Mouse (Mus musculus): ENCODE results near the gene Ogg1.
A peak's percentile ranks its signal among the peaks of the same experiment; 100 is the strongest.

Ogg1 gene

DNA sequence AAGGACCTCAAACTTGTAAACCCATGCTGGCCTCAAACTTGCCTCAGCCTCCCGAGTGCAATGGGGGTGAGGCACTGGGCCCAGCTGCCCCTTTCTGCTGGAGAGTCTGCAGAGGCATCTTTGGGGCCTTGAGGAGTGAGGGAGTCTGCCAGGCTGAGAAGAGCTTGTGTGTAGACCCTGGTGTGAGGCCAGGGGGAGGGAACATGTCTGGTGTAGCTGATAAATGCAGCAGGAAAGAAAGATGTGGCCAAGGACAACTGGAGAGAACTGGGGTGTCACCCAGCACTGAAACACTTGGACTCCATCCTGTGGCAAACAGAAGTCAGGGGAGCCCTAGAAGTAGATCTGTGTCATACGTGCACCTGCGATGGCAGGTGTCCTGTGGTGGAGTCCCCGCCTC, 46.7 kb downstream of the Ogg1 start:
- no peak for DNase-seq

DNA sequence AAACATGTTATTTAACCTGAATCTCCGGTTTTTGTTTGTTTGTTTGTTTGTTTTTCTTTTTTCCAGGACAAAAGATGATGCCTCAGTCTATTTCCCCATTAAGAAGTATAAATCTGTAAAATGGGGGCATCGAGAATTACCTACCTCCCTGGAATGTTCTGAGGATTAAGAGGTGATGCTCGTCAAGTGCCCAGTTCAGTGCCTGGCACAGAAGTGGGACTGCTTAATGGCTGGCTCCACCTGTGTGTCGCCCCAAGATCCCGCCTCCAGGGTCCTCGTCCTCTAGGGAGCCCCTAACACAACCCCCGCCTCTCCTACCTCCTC, 50.4 kb downstream of the Ogg1 start:
- DNase-seq, result no peak

DNA sequence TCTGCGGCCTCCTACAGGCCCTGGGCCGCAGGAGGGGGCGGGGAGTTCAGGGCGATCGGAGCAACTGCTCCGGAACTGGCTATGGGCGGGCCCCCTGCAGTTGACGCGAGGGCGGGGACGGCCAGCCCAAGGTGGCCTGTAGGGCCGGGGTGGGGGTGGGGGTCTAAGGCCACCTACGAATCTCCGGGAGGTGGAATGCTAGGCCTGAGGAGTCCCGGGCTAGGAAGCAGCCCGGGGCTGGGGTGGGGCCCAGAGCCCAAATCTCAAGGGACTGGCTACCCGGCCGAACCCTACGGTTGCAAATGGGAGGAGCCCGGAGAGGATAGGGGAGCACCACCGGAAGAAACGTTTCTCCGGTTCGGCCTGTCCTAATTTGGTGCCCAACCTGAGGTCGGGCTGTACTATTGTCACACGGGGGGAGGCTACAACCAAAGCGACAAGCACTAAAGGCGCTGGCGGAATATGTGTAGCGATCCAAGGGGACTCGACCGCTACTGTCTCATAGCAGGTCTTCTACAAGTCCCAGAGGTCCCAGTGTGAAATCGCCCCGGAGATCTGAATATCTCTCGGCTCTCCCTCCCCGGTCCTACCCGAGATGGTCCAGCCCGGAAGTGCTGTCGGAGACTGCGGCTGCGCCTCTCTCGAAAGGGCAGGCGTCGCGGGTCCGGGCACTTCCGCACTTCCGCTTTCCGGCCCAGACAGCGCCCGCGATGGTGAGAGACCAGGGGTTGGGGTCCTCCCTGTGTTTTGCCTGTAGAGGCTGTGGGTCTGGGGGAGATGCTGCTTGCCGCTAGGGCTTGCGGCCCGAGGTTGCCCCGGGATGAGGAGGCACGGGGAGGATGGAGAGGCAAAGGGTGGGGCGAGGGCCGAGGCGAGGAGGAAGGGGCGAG, 51.0 kb downstream of the Ogg1 start, which contains the start of the genes Tada3 and Arpc4:
Tada3 (minus strand) TSS at position 388 of the 890 bp plus-strand sequence.
Arpc4 (plus strand) TSS at position 620 of the 890 bp plus-strand sequence.
- DNase-seq, result peak; percentile 93 to 95

DNA sequence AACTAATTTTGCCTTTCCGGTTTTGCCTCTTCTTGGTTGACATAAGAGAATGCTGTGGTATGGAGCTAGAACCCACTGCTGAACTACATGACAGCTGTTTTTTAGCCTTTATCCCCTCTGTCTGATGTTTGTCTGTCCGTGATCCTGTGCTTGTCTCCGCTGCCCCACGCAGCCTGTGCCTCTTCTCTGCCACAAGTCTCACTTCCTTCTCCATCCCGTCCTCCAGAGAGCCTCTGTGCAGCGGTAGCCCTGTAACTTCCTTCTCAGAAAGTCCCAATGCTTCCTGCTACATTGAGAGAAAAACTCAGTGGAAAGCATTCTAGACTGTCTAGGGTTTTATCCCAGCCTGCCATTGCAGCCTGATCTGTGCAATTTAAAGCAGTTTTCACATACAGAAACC, 52.5 kb downstream of the Ogg1 start:
- no peak for DNase-seq

DNA sequence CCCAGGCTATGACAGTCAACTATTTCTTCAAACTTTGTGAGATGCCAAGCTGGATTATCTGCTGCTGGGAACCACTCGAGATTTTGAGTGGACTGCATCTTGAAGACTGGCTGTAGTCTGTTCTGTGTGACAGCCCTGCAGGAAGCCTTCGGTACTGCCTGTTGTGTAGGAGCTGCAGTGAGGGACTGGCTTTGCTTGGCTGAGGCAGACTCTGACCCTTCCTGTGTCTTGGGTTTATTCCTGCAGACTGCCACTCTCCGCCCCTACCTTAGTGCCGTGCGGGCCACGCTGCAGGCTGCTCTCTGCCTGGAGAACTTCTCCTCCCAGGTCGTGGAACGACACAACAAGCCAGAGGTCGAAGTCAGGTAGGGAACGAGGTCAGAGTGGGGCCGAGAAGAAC, 53.7 kb downstream of the Ogg1 start:
- peak; percentile 44 to 61 for DNase-seq

DNA sequence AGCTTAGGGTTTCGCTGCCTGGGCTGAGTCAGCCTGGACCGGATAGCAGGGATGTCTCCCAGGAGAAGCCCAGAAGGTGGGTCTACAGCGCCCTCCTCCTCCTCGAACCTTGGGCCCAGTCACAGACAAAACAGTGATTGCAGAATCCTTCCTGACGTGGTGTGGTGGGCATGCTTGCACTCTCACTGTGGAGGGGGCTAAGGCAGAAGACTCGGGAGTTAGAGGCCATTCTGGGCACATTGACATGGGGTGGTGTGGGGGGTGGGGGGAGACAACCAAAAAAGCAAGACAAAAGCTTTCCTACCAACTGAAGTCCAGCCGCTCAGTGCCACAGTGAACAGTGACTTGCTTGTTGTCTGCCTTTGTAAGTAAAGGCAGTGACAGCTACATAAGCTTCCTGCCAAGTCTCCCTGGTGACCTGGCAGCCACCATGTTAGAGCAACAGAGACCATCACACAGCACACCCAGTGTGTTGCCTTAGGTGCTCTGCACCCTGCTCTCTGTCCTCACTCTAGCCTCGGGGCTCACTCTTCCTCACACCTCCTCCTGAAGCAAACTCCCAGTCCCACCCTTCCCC, 57.7 kb downstream of the Ogg1 start:
- no peak for DNase-seq
